Mouse (Mus musculus) T-cell, adult 2 months (primary cell): ENCODE data around the gene Mterf2.
A peak's percentile ranks its signal among the peaks of the same experiment; 100 is the strongest.

ENCODE experiments used
- DNase-seq: peaks from one replicate; pipeline ENCODE4 v3.0.0; 2022; ENCODE audit warnings: low spot score

Gene Mterf2

DNA sequence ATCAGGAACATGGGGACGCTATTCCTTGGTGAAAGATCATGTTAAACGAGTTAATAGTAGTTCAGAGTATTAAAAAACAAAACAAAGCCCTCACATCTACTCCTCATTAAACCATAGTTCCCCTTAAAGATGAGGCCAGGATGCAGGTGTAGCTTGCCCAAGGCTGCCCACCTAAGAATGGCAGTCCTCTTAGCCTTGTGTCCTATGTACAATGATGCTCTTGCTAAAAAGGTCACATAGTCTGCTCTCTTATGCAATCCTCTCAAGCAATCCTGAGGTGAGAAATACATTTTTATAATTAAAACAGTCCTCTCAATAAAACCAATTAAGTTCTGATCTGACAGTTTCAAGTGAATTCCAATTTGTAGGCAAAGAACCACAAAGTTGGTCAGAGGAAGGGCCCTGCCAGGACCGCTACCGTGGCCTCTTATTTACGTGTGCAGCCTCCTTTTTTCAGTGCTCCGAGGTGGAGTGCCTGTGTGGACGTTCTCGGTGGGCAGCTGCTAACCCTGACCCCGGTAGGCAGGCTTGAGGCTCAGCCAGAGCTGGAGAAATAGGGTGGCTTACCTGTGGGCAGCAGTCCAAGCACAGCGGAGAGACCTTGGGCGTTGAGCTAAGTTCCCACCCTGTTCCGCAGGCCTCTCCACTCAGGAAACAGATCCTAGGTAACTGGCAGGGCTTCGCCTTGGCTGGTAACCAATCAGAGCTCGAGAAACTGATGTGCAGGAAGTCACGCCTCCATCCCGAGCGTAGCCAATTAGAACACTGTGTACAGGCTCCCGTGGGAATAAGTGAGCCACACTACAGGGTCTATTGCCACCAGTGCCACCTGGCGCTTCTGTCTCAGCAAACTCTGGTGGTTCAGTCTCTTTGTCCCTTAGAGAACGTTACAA, at the start of gene Mterf2:
Gene Mterf2, minus strand, starts transcription at position 633 of the 893 bp plus-strand sequence.
- DNase-seq: peak; percentile 92

DNA sequence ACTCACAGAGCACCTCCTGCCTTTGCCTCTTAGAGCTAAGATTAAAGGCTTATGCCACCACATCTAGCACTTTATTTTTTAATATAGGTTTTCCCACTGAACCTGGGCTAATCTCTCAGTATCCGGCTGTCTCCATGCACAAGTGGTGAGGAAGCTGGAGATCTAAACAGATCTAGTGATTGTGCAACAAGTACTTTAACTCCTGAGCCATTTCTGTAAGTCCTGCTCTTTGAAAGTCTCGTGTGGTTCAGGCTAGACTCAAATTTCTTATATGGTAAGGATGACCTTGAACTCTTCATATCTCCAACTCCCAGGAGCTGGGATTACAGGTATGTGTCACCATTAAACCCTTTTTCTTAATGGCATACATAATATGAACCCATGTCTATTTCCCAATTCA, 48.8 kb upstream of the Mterf2 start:
- DNase-seq: no peak

DNA sequence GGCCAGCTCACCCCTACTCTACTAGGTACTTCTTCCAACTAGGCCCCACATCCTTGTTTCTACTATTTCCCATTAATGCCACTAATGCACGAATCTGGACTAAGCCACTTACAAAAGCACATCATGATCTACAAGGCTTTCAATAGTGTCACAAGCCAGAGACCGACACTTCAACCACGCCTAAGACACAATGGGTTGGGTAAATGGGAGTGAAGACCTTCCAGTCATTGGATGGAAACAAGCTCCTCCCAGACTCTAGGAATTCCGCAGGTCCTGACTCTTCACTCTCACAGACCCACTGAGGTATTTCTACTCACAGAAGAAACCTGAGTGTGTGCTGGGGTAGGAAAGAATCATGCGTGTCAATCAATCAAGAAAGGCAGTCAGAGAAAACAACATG, 37.5 kb upstream of the Mterf2 start:
- DNase-seq: no peak

DNA sequence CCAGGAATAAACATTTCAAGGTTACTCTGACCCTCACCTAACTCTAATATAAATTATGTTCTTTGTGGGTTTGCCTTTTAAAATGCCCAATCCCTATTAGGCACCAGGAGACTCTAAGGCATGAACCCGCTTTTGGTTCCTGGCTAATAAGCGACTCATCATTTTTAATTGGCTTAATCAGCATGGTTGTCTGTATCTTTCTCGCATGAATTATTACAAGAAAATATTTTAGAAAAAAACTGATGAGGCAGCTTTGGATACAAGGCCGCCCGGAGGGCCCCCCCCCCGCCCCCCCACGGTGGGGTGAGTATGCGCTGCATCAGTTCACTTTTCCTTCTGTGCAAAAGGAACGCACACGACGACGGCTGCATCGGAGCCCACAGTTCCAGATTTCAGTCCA, 37.0 kb upstream of the Mterf2 start:
- no peak for DNase-seq

DNA sequence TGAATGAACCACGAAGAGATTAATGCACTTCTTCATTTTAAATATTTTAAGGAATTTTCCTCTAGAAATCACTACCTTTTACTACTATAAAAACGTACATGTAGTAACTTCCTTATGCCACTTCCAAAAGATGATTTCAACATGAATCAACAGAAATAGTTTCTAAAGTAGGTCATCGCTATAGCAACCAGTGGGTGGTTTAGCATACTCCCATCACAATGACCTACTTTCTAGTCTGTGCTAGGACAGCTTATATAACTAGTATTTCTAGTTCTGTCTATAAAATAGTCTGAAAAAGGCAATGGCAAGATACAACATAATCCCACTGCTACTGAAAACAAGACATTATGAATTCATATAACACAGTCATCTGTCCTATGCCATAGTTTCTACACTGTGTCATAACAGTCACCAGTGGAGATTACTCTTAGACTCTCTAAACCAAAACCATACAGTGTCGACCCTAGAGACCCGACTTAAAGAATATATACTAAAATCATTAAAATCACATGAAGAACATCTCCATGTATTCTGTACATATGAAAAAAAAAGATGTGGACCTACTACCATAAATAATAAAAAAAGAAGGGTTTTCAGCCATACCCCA, 34.0 kb upstream of the Mterf2 start:
- DNase-seq: peak; percentile 19

DNA sequence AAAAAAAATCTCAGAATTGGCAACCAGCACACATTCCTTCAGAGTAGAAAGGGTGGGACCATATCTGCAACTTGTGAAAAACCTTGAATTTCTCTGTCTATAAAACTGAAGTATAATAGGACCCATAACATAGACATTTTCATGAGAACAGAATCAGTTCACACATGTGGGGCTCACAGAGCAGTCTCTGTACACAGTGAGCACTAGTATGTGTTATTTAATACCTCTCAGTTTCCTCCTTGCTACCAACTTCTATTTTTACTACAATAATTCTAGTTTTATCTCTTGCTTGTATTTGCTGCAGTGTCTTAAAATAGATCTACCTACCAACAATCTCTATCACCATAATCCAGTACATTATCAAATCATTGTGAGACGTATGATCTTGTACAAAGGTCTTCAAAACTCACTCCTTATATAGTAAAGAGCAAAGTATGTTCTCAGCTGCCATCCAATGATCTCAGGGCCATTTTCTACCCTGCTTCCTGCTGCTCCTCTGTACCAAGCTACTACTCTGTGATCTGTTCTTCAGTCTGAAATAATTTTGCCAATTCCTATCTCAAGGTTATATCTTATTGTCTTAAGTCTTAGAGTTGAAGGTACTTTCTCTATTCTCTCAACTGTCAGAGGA, 32.3 kb upstream of the Mterf2 start:
- DNase-seq: no peak

DNA sequence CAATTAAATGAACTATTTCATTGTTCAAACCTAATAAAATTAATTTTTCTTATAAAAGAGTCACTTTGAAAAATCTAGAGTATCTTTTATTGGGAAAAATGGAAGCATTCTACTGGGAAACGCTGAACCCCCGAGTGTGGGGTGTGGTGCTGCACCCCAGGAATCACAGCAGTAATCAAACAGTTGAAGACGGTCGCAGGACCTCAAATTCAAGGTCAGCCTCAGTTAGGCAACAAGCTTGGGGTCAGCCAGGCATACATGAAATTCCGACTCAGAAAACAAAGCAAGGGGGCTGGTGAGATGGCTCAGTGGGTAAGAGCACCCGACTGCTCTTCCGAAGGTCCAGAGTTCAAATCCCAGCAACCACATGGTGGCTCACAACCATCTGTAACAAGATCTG, 29.6 kb upstream of the Mterf2 start:
- no peak for DNase-seq

DNA sequence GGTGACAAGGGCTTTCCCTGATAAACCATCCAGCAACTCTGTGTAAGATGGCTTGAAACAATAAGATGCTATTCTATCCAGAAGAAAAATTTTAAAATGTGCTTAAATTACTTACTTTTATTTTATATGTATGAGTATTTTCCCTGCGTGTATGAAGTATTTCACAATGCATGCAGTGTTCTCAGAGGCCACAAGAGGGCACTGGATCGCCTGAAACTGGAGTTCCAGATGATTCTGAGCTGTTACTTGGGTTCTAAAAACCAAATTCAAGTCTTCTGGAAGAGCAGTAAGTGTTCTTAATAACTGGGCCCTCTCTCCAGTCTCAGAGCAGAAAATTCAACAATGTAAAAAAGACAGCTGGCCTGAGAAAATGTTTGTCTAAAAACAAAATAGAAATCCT, 26.4 kb upstream of the Mterf2 start:
- peak; percentile 46 for DNase-seq

DNA sequence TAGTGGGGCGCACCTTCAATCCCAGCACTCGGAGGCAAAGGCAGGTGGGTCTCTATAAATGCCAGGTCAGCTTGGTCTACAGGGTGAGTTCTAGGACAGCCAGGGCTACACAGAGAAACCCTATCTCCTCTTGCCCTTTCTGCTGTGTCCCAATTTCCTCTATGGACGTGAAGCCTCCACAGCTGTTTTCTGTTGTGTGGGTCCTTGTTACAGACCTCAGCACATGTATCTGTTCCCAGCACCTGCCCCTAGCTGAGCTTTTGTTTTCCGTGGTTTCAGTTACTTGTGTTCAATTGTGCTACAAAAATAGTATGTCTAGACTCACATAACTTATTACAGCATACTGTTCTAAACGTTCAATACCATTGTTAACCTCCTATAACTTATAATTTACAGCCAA, 21.4 kb upstream of the Mterf2 start:
- DNase-seq: no peak

DNA sequence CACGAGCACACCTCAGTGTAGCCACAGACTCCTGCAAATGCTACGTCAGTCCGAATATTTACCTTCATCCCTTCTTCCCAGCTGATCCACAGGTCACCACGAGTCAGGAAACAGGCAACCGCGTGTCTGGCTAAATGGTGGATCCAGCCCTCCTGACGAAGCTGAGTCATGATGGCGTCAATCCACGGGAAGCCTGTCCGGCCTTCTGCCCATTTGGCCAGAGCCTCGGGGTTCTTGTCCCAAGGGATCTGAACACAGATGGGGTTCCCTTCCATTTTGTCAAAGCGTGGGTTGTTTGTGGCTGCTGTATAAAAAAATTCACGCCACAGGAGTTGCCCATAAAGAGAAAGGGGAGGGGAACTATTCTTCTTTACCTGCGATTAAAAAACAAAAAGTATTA, 18.5 kb upstream of the Mterf2 start:
- no peak for DNase-seq

DNA sequence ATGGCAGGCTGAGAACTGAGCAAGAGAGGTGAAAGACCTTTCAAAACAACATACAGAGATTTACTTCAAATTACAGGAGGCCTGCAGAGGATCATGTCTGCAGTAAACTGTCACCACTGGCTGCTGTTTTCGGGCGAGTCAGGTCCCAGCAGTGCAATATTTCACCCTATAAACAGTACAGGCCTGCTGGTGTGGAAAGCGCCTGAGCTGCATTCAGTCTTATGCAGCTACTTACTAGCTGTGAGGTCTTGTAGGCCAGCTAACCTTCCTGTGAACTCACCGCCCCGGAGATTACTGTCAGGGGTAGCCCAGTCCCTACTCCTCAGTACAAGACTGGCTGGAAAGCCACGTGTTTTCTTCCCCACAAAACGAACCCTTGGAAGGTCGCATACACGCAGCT, 13.6 kb upstream of the Mterf2 start:
- no peak for DNase-seq

DNA sequence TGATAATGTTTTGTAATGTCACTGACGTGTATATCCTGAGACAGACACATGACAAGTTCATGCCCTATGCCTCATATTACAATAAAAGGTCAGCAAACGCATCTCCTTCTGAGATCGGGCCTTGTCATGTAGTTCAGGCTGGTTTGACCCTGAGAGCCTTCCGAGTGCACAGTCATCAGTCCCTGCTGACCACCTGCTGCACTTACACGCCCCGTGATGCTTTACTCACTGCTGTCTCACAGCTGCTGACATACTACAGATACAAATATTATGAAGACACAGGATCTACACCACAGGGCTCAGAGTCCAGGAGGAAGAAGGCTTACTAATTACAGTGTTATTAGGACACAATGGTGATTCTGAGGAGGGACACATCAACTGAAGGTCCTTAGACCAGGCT, 8.7 kb upstream of the Mterf2 start:
- no peak for DNase-seq

DNA sequence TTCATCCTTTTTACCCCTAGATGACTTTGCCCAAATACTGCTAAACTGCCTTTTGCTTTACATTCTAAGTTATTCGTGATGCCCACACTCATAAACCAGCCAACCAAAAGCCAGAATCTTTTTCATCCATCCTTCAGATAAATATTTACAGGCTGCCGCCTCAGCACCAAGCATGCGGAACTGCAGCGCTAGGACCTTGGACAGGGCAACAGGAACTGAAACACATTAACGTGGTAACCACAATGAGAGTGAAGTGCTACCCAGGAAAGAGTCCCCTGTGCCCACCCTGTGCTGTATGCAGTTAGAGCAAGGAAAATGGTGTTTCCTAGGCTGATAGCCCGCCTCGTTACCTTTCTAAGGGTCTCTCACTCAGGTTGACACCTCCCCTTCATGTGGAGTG, 626 bp upstream of the Mterf2 start:
- DNase-seq: peak; percentile 25

DNA sequence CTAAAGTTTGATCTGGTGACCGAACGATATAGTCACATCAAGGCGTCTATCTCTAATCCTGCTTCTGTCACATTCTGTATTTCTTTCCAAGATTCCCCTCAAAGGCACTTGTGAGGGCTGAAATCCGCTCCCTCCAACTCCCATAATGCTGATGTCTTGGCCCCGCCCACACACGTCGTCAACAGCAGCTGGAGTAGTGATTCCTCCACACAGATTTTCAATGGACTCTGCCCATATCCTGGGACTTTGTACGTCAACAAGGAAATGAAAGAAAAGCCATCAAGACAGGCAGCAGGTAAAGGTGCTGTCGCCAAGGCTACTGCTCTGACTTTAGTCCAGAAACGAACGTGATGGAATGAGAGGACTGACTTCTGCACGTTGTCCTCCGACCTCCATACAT, 2.6 kb downstream of the Mterf2 start:
- no peak for DNase-seq

DNA sequence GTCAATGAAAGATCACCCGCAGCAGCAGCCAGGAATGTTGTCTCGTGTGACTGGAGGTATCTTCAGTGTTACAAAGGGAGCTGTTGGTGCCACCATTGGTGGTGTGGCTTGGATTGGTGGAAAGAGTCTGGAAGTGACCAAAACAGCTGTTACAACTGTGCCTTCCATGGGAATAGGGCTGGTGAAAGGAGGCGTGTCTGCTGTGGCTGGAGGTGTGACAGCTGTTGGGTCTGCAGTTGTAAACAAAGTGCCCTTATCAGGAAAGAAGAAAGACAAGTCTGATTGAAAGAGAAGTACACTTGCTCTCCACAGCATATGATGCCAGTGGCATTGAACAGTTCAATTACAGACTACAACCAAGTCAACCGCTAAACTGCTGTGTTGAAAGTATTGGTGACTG, 13.4 kb downstream of the Mterf2 start:
- DNase-seq: no peak

DNA sequence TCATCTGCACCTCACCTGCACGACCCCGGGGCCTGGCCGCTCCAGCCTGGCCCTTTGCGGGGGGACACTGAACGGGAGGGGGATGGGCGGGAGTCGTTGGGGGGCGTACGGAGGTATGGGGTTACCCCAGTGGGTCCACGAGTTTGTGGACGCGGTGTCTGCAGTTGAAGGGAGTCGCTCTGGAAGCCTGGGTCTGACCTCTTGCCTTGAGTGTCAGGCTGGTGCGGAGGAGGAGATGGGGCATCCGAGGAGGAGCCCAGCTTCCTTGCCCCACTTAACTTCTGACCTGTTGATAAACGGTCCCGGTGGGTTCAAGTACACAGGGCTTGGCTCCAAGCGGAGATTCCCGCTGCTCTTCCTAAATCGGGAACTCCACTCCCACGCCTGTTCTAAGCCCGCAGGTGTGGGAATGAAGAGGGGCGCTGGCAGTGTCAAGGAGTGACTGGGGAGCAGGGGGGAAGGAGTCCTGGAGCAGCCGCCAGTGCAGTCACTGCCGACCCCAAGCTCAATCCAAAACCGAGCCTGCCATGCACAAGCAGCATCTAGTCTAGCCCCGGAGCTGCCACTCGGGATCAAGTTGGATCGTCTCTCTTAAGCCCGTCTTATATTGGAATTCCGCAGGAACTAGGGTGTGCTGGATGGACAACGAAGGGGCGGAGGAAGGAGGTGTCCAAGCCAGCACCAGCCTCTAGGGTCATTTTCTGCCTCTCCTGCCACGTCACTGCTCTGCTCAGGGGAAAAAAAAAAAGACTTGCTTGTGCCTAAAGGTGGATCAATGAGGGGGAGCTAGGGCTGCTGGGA, 24.5 kb downstream of the Mterf2 start:
- DNase-seq: peak; percentile 8

DNA sequence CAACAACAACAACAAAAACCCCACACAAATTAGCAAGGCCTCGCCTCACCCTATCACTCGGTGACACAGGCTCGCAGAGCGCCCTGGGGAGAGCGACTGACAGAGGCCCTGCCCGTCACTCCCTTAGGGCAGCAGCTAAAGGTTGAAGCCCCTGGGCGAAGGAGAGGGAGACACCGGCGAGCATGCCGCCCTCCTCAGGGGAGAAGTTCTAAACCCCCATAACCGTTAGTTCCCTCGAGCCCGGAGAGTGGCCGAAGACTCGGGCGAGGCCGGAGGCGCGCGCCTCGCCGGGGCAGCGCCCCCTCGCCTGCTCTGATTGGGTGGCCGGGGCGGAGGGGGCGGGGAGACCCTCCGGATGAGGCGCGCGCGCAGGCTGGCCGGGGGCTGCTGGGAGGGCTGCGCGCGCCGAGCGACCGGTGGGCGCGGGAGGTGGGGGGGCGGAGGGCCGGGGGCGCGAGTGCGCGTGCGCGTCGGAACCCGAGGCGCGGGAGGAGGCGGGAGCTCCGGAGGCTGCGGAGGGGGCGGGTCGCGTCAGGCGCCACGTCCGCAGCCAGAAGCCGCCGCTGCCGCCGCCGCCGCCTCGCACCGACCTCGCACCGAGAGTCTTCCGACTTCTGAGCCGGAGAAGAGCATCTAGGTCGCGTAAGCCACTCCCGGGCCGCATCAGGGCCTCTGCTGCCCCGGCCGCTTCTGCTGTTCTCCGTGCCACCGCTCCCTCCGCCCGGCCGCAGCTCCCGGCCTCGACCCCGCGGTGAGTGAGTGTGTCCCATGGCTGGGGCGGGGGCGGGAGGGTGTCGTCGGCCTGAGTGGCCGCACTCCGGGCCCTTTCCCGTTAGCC, 25.4 kb downstream of the Mterf2 start, which contains the start of the genes Fhl4 and Tmem263:
Gene Fhl4, minus strand, starts transcription at position 249 of the 838 bp plus-strand sequence.
Gene Tmem263, plus strand, starts transcription at position 381 of the 838 bp plus-strand sequence.
- peak; percentile 67 for DNase-seq

DNA sequence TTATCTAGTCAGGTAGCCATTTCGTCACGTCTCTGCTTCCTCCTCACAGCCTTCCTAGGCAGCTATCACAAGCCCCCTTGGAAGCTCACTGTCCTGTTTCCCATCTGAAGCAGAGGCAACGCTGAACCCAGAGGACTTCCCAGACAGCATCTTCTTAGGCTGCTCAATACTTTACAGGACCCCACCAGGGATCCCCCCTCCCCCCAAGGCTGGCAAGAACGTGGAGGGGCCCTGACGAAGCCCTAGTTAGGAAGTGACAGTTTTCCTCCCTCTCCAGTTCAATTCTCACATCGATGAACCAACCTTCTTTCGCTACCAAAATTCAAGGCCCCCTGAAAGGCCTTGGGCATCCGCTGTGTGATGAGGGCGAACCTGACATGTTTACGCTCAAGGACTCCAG, 26.0 kb downstream of the Mterf2 start:
- no peak for DNase-seq

DNA sequence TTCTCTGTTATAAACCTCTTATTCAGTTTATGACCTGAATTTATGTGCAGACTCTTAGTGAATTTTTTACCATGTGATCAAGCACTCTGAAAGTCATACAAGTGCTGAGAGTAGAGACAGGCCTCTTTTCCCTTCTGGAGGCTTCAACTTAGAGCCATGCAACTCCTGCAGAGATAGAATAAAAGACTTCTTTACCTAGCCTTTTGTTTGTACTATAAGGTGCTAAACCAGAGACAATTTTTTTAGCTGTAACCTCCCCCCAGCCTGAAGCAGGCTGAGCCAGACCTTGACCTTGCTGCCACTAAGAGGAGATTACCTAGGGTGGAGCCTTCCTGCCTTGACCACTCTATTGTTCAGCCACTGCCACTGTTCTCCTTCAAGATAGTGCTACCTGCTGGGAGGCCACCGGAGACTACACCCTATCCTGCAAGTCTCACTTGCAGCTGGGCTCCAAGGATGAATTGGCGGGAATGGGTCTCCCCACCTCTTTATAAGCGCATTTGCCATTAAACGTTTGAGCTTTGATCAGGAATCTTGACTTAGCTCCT, 56.1 kb downstream of the Mterf2 start:
- no peak for DNase-seq
